Mouse (Mus musculus) midbrain, postnatal 0 days (tissue): Measurements from ENCODE around the gene Pla2g12b. TPM values are rescaled to one million over a fixed set of nuclear protein-coding genes. Genes with fewer than 3 reads are reported as not detected.

Experiments used
- ATAC-seq: fragments of 200-750 bp; cut with Nextera tagmentation; 2 replicates; pipeline ENCODE4 v1.8.0; 2017; ENCODE audit warnings: moderate number of reproducible peaks, mild to moderate bottlenecking, moderate TSS enrichment, moderate library complexity; ENCODE audit not compliant: low FRiP score
- DNase-seq: peaks from one replicate; pipeline ENCODE4 v3.0.0-alpha.2; 2015; ENCODE audit warnings: low spot score
- H3K27ac ChIP-seq: fragments of 300-500 bp; sonication (generic); 2 replicates; pipeline ENCODE4 v1.5.1; 2014; ENCODE audit warnings: low read depth, mild to moderate bottlenecking, low read length, mixed read lengths
- H3K27me3 ChIP-seq: fragments of 300-500 bp; sonication (generic); 2 replicates; pipeline ENCODE4 v1.6.1; 2014; ENCODE audit warnings: low read length, control low read depth, mixed read lengths; ENCODE audit not compliant: insufficient read depth
- H3K36me3 ChIP-seq: fragments of 300-500 bp; sonication (generic); 2 replicates; pipeline ENCODE4 v1.6.1; 2014; ENCODE audit warnings: low read length, control low read depth, mixed read lengths; ENCODE audit not compliant: insufficient read depth
- H3K4me1 ChIP-seq: fragments of 300-500 bp; sonication (generic); 2 replicates; pipeline ENCODE4 v1.6.1; 2014; ENCODE audit warnings: mild to moderate bottlenecking, control low read depth, antibody characterized with exemption, low read length, mixed read lengths; ENCODE audit not compliant: insufficient read depth
- H3K4me2 ChIP-seq: fragments of 300-500 bp; sonication (generic); 2 replicates; pipeline ENCODE4 v1.6.1; 2014; ENCODE audit warnings: low read depth, mild to moderate bottlenecking, low read length, mixed read lengths; ENCODE audit not compliant: poor library complexity, severe bottlenecking
- H3K4me3 ChIP-seq: fragments of 300-500 bp; sonication (generic); 2 replicates; pipeline ENCODE4 v1.5.1; 2014; ENCODE audit warnings: low read depth, mild to moderate bottlenecking, low read length, moderate library complexity
- H3K9ac ChIP-seq: fragments of 300-500 bp; sonication (generic); replicated peaks from 2 replicates; pipeline ENCODE4 v1.6.1; 2014; ENCODE audit warnings: mild to moderate bottlenecking, low read length, moderate library complexity, mixed read lengths; ENCODE audit not compliant: poor library complexity, severe bottlenecking
- H3K9me3 ChIP-seq: fragments of 300-500 bp; sonication (generic); 2 replicates; pipeline ENCODE4 v1.6.1; 2016; ENCODE audit warnings: low read length, control low read depth
- CTCF ChIP-seq: IDR thresholded peaks from 2 replicates; pipeline ENCODE4 v1.5.1; 2016; ENCODE audit warnings: antibody characterized with exemption, mild to moderate bottlenecking
- WGBS: fragments of 180-500 bp; shearing (Covaris S2); extraction: QIAGEN DNeasy Blood & Tissue Kit; methylation state at CpG from one replicate; pipeline ENCODE4 v1.1.7; 2014; 5-methylcytosine and 5-hydroxymethylcytosine counted together
- polyA plus RNA-seq: library from polyadenylated mRNA; unstranded; fragments of >200 nt; fragmentation: Nextera tagmentation; extraction: Ambion mirVana; gene quantifications from 2 replicates; pipeline ENCODE4 v1.2.1, GENCODE M21; 2015
- total RNA-seq: library from RNA; depleted of rRNA; stranded (reverse); fragments of >200 nt; gene quantifications from 2 replicates; pipeline ENCODE4 v1.2.3, GENCODE M21; 2014

Pla2g12b gene
- total and polyA plus RNA-seq, 2 experiments from 2014 or later = not detected

DNA sequence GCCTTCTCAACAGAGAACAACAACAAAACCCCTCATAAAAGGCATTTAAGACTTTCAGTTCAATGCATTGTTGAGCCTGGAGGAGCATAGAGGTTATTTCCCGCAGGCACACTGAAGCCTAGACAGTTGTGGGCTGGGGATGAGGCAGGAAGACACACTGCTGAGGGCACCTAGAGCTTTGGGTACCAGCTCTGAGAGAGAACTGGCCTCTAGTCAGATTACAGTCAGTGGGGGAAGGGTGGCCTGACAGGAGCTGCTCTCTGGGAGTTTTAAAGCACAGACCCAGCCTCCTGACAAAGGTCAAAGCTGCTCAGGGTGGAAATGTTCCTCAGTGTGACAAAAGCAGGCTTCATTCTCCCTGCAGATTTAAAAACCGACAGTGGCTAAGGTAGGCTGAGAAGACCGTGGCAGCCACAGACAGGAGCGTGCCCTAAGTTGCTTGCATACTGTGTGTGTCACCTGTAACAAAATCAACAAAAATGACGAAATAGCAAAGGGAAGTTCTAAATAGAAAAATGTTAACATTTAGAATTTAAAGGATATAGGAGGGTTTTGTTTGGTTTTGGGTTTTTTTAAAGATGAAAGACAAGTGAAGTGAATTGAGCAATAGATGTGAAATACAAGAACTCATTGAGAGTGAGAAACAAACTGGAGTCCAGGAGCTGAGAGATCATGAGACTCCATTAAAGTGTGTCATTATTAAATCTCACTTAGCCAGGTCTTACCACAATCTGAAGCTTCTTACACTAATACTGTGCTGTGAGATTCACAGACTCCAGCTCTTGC is 37.5 kb upstream of the Pla2g12b start:
- no peak for ATAC-seq
- Histone ChIP-seq H3K4me2 (no peak overlapping the region), H3K9ac (no peak overlapping the region), H3K4me3 (no peak overlapping the region), H3K27ac (no peak overlapping the region), H3K27me3 (no peaks in the 10 kb centered on the region), H3K9me3 (no peaks in the 10 kb centered on the region), H3K4me1 (no peaks in the 10 kb centered on the region), H3K36me3 (peaks cover 56% of the 10 kb centered on the region)
- 79% methylated on average over 5 of the region's 5 CpGs for WGBS
- DNase-seq = no peak
- TF ChIP-seq CTCF = no peak

DNA sequence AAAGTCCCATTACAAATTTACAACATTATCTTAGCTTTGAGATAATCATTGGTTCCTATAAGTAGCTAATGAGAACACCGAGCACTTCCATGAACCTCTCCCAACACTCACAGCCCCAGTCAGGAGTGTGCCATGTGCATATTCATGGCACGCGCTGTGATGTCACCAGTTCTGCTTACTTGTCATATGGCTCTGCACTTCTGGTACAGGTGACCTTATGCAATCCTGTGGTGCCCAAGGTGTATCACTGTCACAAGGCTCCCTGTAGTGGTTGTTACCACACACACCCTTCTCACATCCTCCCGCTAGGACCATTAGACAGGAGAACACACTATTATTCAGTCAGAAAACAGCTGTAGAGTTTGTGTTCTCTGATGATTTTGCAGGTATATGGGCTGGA is 36.7 kb upstream of the Pla2g12b start:
- WGBS = 97% methylated on average over 4 of the region's 4 CpGs
- no peak for ATAC-seq

GRCm38 (mm10) chr10:59367206-59367605 is 36.3 kb upstream of the Pla2g12b start:
- no peaks in the 10 kb centered on the region for H3K27me3 ChIP-seq
- H3K9me3 ChIP-seq = no peaks in the 10 kb centered on the region
- no peak overlapping the region for H3K4me3 ChIP-seq
- ATAC-seq (no peak), DNase-seq (no peak)
- no peak for TF ChIP-seq CTCF
- WGBS = 89% methylated on average over 4 of the region's 4 CpGs
- H3K4me1 ChIP-seq = no peaks in the 10 kb centered on the region
- peaks cover 54% of the 10 kb centered on the region for H3K36me3 ChIP-seq
- H3K9ac ChIP-seq = no peak overlapping the region
- no peak overlapping the region for H3K4me2 ChIP-seq
- H3K27ac ChIP-seq = no peak overlapping the region

More for the DNA sequence above, 36.7 kb upstream of the Pla2g12b start:
- Histone ChIP-seq H3K4me2 (no peak overlapping the region), H3K36me3 (peaks cover 56% of the 10 kb centered on the region), H3K4me3 (no peak overlapping the region), H3K4me1 (no peaks in the 10 kb centered on the region), H3K27me3 (no peaks in the 10 kb centered on the region), H3K27ac (no peak overlapping the region), H3K9me3 (no peaks in the 10 kb centered on the region), H3K9ac (no peak overlapping the region)
- no peak for TF ChIP-seq CTCF
- no peak for DNase-seq

- H3K36me3 ChIP-seq = peaks cover 52% of the 10 kb centered on the region
- whole genome bisulfite sequencing = 83% methylated on average over 8 of the region's 8 CpGs
These were observed 34.7 kb upstream of the Pla2g12b start for GRCm38 (mm10) chr10:59368729-59369128.

GRCm38 (mm10) chr10:59369426-59369825 is 34.0 kb upstream of the Pla2g12b start:
- peaks cover 51% of the 10 kb centered on the region for H3K36me3 ChIP-seq
- 90% methylated on average over 9 of the region's 9 CpGs for WGBS
- DNase-seq (no peak), ATAC-seq (no peak)
- TF ChIP-seq CTCF = no peak
- H3K9ac ChIP-seq = no peak overlapping the region
- no peak overlapping the region for H3K4me3 ChIP-seq
- no peaks in the 10 kb centered on the region for H3K4me1 ChIP-seq
- no peaks in the 10 kb centered on the region for H3K9me3 ChIP-seq
- H3K27ac ChIP-seq = no peak overlapping the region
- no peak overlapping the region for H3K4me2 ChIP-seq
- H3K27me3 ChIP-seq = no peaks in the 10 kb centered on the region

More at GRCm38 (mm10) chr10:59368729-59369128, 34.7 kb upstream of the Pla2g12b start:
- no peaks in the 10 kb centered on the region for H3K4me1 ChIP-seq
- H3K27me3 ChIP-seq = no peaks in the 10 kb centered on the region
- no peak for TF ChIP-seq CTCF
- H3K4me2 ChIP-seq = no peak overlapping the region
- H3K27ac ChIP-seq = no peak overlapping the region
- ATAC-seq (no peak), DNase-seq (no peak)
- no peaks in the 10 kb centered on the region for H3K9me3 ChIP-seq
- H3K4me3 ChIP-seq = no peak overlapping the region
- H3K9ac ChIP-seq = no peak overlapping the region

- Histone ChIP-seq H3K4me3 (no peak overlapping the region), H3K4me2 (no peak overlapping the region)
- 95% methylated on average over 10 of the region's 10 CpGs for WGBS
These were observed 25.6 kb upstream of the Pla2g12b start for GRCm38 (mm10) chr10:59377906-59378305.

More at GRCm38 (mm10) chr10:59377906-59378305, 25.6 kb upstream of the Pla2g12b start:
- ATAC-seq = no peak
- H3K9me3 ChIP-seq = no peaks in the 10 kb centered on the region
- no peaks in the 10 kb centered on the region for H3K4me1 ChIP-seq
- H3K27me3 ChIP-seq = no peaks in the 10 kb centered on the region
- no peak overlapping the region for H3K27ac ChIP-seq
- peaks cover 9% of the 10 kb centered on the region; the same call in 1 of the 2 replicates for H3K36me3 ChIP-seq
- no peak for TF ChIP-seq CTCF
- no peak overlapping the region for H3K9ac ChIP-seq
- DNase-seq = no peak
